ENCODE assay signal across 7 mouse cellular contexts in genomic region chr7:141096021-141096420, GRCm38 (mm10). TPM values are rescaled to one million over a fixed set of nuclear protein-coding genes. Genes with fewer than 3 reads are reported as not detected.
DNase-seq lines count a peak whose midpoint lies in the region; ATAC-seq lines count a peak whose summit lies in the region.

No protein-coding gene starts in this region.

- no peak for DNase-seq in lung, postnatal 14 days
- DNase-seq in ZHBTc4 (ENCODE audit: low read depth, low spot score) = peak; percentile 25
- peak; percentile 24 for DNase-seq in kidney, postnatal 10 days
- peak; percentile 76 for DNase-seq in thymus, postnatal 14 days
- no peak for DNase-seq in adrenal gland, adult 8-10 months
- DNase-seq in layer of hippocampus, postnatal 25 days (ENCODE audit: extremely low spot score in 1 of 2, low spot score in 1 of 2) = no peak

- H3K27ac ChIP-seq in lung, embryonic 16.5 days (ENCODE audit: low read length) = peak overlapping the region; percentile 65

- no peak for ATAC-seq in lung, embryonic 16.5 days (ENCODE audit: low read depth)

- no peaks in the 10 kb centered on the region for H3K36me3 ChIP-seq in lung, embryonic 16.5 days (ENCODE audit: control insufficient read depth, insufficient read depth, low read length)

- WGBS in lung, embryonic 16.5 days = 69% methylated on average over 6 of the region's 6 CpGs

- peaks cover 3% of the 10 kb centered on the region for H3K27me3 ChIP-seq in lung, embryonic 16.5 days (ENCODE audit: control insufficient read depth, insufficient read depth, low read depth, low read length)

- peaks cover 19% of the 10 kb centered on the region for H3K4me1 ChIP-seq in lung, embryonic 16.5 days (replicated peaks; ENCODE audit: control insufficient read depth, insufficient read depth, low read length)

- peak overlapping the region; percentile 49 for H3K9ac ChIP-seq in lung, embryonic 16.5 days (ENCODE audit: low read length)

- H3K4me2 ChIP-seq in lung, embryonic 16.5 days (ENCODE audit: low read depth, low read length) = peak overlapping the region; percentile 42

- no peaks in the 10 kb centered on the region for H3K9me3 ChIP-seq in lung, embryonic 16.5 days (ENCODE audit: control insufficient read depth, low read length)

- peak overlapping the region; percentile 23 for H3K4me3 ChIP-seq in lung, embryonic 16.5 days (ENCODE audit: low read length)

RNA-seq across cellular contexts. Expression of gene Sigirr, which starts 4.4 kb away (rescaled TPM):
- 17.7 and 20.4 TPM in 2 replicates for polyA plus RNA-seq in lung, embryonic 16.5 days (2015; fragmentation: Nextera tagmentation; extraction: Ambion mirVana)
- 1 to 10 TPM; 4.2 to 5.8 (median 4.8) TPM for total RNA-seq in adrenal gland, adult 8-10 months (2022)
- 1 to 10 TPM; 1.9 to 3.2 TPM for total RNA-seq in layer of hippocampus, postnatal 25 days (2021)

RNA-seq across cellular contexts. Expression of gene Pkp3, which starts 18.0 kb away (rescaled TPM):
- polyA plus RNA-seq in lung, embryonic 16.5 days (2015; fragmentation: Nextera tagmentation; extraction: Ambion mirVana) = 16.6 and 18.5 TPM in 2 replicates
- total RNA-seq in adrenal gland, adult 8-10 months (2022) = 1 to 10 TPM; 1.6 to 3.1 (median 2.1) TPM
- total RNA-seq in layer of hippocampus, postnatal 25 days (2021) = not detected

RNA-seq across cellular contexts. Expression of gene Ano9, which starts 21.6 kb away (rescaled TPM):
- 6.7 and 6.9 TPM in 2 replicates for polyA plus RNA-seq in lung, embryonic 16.5 days (2015; fragmentation: Nextera tagmentation; extraction: Ambion mirVana)
- total RNA-seq in adrenal gland, adult 8-10 months (2022) = under 1 TPM in 1 of 4 experiments, not detected in 3; 0.21 TPM
- not detected for total RNA-seq in layer of hippocampus, postnatal 25 days (2021)

RNA-seq across cellular contexts. Expression of gene Ptdss2, which starts 26.2 kb away (rescaled TPM):
- 60.3 and 65.2 TPM in 2 replicates for polyA plus RNA-seq in lung, embryonic 16.5 days (2015; fragmentation: Nextera tagmentation; extraction: Ambion mirVana)
- total RNA-seq in adrenal gland, adult 8-10 months (2022) = 10 to 100 TPM; 36.4 to 46.7 (median 43.0) TPM
- total RNA-seq in layer of hippocampus, postnatal 25 days (2021) = 10 to 100 TPM; 58.7 to 61.1 TPM

RNA-seq across cellular contexts. Expression of gene B4galnt4, which starts 35.1 kb away (rescaled TPM):
- 3.2 and 3.8 TPM in 2 replicates for polyA plus RNA-seq in lung, embryonic 16.5 days (2015; fragmentation: Nextera tagmentation; extraction: Ambion mirVana)
- 1 to 10 TPM; 2.0 to 6.1 (median 2.7) TPM for total RNA-seq in adrenal gland, adult 8-10 months (2022)
- total RNA-seq in layer of hippocampus, postnatal 25 days (2021) = 10 to 100 TPM; 80.7 to 96.2 TPM

Comparison
In these comparisons a context has a peak if more than half of its experiments do, and no peak if none do; other contexts are left out.
1. DNase-seq: peak in ZHBTc4 (single experiment), kidney, postnatal 10 days (single experiment) and thymus, postnatal 14 days (single experiment); none in lung, postnatal 14 days (single experiment), adrenal gland, adult 8-10 months (single experiment) and layer of hippocampus, postnatal 25 days (0 of 2).